Mouse (Mus musculus): Measurements from ENCODE around the gene Prss29. TPM values are rescaled to one million over a fixed set of nuclear protein-coding genes. Genes with fewer than 3 reads are reported as not detected.

Gene Prss29
- not detected for total RNA-seq (2022)

DNA sequence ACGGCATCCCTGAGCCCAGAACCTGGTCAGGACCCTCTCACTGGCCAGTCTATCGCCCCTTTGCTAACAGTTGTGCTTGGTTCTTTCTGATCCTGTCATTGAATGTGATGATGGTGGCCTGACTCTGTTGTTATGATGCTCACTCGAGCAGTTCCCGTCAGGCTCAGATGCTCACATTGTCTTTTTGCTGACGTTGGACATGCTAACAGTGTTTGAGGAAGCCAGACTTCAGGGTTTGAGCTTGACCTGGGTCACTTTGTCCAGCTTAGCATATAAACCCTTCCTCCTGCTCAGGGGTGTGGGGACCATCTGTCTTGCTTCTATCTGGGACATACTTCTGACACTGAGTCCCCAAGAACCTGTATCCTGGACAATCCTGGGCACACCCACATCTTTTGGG is at the start of gene Prss29:
Gene Prss29, plus strand, starts transcription at position 301 of the 400 bp plus-strand sequence.
- DNase-seq (ENCODE audit: low spot score in 2 of 2), result no peak

DNA sequence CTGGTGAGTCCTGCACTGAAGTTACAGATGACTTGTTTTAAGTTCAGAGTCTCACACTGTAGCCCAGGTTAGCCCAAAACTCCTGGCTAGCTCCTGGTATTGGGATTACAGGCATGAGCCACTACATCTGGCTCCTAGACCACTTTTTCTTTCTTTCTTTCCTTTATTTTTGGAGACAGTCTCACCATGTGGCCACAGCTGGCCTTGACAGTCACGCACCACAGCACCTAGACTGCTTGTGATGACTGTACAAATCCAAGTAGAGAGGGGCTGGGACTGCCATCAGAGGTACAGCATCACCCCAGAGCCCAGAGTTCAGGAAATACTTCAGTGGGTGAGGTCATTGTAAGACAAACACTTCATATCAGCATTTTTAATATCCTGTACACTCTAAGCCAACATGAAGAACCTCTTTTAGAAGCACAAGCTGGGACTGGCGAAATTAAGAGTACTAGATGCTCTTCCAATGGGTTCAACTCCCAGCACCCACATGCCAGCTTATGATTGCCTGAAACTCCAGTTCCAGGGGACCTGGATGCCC is 47.6 kb upstream of the Prss29 start:
- DNase-seq (ENCODE audit: low spot score in 2 of 2), result no peak

DNA sequence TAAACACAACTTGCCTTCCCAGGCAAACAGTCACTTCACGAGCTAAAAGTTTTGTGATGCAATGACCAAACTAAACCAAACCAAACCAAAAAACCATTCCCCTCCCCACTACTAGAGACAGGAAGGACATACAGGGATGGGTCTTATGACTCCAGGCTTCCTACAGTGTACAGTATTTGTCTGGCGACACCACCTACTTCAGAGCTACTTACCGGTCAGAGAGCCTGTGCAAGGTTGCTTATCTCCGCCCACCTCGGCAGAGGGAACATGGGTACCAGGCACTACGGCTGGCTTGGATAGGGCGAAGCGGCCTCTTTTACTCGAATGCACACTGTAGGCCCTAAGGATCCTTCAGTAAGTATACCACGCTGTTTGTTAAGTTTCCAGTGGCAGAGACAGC is 46.1 kb upstream of the Prss29 start:
- no peak for DNase-seq (ENCODE audit: low spot score in 2 of 2)

DNA sequence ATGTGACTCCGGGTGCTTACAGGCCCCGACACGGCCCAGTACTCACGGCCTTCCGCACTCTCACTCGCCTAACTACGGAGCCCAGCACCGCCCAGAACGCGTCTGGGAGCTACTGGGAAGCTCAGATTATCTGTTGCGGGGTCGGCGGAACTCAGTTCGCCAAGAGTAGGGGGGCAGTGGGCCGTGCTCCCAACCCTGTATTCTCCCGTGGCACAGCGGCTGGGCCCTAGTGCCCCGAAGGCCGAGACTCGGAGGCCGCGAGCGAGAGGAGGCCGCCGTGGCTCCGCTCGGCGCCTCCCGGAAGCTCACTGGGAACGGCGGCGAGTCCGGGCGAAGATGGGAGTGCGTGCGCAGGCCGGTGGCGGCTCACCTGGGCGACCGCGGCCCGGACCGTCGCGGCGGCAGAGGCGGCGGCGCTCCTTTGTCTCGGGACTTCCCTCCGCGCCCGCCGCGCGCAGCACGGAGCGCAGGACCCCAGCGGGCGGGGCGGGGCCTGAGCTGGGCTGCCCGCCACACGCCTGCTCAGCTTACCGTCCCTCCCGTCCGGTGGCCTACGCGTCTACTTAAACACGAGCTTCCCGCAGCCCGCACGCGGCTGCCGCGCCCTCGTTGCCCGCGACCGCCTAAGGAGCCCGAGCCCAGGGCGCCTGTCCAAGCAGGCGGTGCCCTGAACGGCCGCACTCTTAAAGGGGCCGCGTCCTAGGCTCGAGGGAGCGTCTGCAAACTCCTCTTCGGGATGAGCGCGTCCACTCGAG is 45.3 kb upstream of the Prss29 start:
- DNase-seq (ENCODE audit: low spot score in 2 of 2), result peak; percentile 85 to 98

DNA sequence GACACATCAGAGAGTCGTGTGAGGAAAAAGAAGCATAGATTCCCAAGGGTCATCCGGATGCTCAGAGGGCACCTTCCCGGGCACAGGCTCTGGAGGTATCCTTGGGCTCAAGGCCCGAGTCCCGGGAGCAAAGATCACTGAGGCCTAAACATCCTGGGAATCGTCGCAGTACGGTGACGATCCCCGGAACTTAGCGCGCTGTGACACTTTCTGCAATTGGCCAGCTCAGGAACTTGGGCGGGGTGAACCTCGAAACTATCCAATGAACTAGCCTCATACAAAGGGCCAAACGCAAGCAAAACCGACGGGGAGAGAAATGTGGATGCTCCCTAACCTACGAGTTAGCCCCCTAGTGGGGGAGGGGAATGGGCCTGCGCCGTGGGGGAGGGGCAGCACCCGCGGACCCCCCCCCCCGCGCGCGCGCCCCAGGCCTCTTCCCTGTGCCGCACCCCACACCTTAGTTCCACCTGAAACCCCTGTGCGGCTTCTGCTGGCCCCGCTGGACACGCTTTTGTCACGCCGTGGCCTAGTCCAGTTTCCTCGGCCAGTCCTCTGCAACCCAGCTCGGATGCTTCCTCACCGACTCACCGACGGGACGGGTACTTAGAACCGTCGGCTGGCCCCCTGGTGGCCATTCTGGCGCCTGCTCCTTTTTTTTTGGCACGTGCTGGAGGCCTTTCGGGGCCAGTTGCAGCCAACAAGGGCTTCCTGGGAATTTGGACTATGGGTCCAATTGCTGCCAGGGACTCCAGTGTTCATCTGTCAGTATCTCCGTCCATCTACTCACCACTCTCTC is 44.5 kb upstream of the Prss29 start:
- DNase-seq (ENCODE audit: low spot score in 2 of 2), result peak; percentile 68 to 92

DNA sequence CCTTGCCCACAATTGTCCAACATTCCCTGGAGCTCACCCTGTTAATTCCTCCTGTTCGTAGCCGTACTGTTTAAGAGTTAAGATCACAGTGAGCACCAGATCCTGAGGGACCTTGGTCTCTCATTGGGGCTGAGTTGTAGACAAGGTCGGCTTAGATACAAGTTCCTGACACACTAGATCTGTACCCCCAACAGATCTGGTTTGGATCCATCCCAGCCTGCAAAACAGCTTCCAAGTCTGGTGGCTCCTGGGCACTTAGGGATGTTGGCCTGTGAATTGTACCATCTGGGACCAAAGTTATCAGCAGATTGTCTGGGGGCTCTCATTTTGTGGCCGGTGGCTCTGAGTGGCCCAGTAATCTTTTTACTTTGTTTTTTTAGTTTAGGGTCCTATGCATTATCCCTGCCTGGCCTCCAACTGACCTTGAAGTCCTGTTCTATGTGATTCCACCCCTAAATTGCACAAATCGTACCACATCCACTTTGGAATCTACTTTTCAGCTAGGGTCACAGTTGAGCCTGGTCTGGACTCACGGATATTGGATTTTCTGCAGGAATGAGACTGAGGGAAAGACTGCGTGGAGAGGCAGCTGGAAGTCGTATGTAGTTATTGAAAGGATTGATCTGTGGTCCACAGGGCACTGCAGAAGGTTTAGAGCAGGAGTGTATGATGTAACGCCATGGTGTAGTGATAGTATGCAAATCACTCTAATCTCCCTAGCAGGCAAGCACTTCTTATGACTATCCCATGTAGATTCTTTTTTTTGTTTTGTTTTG is 43.7 kb upstream of the Prss29 start, which contains the start of gene Ube2i:
Gene Ube2i, minus strand, starts transcription at position 52 of the 776 bp plus-strand sequence.
- DNase-seq (ENCODE audit: low spot score in 2 of 2), result no peak

DNA sequence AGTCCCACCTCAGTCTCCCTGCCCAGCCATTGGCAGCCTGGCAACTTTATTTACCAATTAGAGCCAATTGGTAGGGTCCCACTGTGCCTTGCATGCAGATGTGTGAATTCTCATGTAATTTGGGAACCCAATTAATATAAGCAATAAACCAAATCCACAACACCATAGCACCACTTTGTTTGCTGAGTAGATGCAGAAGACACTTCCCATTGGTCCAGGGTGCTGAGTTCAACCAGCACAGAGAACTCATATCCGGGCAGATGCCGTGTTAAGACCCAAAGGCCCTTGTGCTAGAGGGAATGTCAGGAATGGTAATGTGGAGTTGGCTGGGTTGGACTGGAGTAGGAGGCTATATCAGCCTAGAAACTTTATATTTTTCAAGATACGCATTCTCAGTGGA is 42.6 kb upstream of the Prss29 start:
- DNase-seq (ENCODE audit: low spot score in 2 of 2), result no peak

DNA sequence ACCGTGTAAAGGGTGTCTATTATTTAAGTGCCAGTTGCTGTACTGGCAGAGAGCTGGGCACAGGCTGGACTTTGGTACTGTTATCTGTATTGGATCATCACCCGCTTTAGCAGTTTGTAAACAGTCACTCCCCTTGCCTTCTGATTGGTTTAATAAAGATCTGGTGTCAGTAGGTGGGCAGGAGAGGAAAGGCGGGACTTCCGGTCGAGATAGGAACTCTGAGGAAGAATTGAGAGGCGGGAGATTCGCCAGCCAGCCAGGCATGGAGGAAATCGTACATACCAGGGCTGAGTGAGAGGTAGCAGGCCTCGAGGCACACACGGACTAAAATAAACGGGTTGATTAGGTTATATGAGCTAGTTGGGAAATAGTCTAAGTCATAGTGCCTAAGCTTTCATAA is 36.3 kb upstream of the Prss29 start:
- DNase-seq (ENCODE audit: low spot score in 2 of 2), result no peak

DNA sequence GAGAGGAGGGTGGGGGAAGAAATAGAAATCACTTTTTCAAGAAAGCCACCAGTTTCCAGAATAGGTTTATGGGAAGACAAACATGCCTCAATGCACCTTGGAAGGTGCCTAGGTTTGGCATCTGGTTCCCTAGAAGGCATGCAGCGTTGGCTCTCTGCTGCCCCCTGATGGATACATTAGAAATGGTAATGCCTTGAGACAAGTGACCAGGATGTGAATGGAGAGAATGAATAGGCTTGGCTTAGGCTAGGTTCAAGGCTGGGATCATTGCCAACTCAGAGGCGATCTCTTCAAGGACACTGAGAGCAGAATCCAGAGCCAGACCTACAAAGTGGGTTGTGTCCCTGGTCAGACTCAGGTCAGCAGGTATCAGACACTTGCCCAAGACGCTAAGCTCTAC is 33.4 kb upstream of the Prss29 start:
- peak in 1 of 2 experiments; percentile 23 for DNase-seq (ENCODE audit: low spot score in 2 of 2)

DNA sequence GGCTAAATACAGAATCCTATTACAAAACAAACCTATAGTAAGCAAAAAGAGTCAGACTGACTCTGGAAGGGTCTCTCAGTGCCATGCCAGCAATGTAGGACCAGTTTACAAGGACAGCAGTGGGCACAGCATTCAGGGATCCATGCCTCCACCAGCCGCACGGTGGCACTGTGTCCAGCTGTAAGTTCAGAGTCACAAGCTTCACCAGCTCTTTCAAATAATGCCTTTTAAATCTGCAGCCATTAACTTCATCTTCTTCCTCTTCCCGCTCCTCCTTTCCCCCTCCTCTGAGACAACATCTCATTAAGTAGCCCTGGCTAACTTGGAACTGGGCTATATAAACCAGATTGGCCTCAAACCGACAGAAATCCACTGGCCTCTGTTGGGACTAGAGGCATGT is 29.6 kb upstream of the Prss29 start:
- DNase-seq (ENCODE audit: low spot score in 2 of 2), result peak in 1 of 2 experiments; percentile 28

DNA sequence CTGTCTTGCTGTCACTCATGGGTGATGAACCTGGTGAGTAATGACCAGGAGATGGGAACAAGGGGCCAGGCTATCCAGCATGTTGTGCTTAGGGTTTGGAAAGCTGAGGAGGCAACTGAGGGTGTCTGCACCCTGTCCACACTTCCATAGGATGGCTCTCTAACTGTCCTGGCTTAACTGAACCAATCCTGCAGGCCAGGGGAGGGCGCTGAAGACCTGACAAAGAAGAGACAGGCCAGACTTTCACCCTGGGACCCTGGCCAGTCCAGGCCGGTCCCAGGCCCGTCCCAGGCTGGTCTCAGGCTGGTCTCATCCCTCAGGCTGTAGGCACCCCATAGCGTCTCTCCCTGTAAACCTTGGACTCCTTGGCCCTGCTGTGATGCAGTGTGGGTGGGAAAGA is 28.0 kb upstream of the Prss29 start:
- DNase-seq (ENCODE audit: low spot score in 2 of 2), result no peak

DNA sequence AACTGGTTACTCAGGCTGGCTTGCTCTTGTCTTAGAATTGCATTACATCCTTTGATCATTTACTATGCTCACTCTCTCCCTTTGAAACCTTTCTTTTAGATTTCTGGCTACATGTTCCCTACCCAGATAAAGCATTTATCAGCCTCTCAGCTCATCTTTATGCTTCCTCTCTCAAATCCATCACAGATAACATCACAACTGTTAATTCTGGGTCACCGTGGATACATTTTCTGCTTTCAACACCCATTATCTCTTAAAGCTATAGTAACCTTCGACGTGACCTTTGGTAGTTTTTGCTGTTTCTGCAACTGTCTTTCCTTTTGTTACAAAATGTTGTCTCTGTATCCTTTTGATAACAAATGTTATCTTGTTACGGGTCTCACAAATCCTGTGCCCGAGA is 25.0 kb upstream of the Prss29 start:
- DNase-seq (ENCODE audit: low spot score in 2 of 2), result no peak

DNA sequence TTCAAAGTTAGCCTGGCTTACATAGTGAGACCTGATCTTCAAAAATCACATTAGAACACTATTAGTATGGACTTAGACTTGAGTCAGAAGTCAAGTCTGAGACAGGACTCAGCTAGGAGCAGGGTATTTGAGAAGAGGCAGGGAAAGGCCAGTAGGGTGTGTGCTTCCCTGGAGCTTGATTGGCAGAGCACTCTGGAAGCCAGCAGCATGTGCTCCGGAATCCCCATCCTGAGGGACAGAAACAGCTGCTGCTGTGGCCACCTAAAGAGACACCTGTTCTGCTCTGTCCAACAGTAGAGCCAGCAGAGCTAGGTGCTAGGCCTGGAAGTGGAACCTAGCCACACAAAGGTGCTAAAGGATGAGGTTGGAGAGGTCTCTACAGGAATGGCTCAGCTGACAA is 24.3 kb upstream of the Prss29 start:
- DNase-seq (ENCODE audit: low spot score in 2 of 2), result no peak

DNA sequence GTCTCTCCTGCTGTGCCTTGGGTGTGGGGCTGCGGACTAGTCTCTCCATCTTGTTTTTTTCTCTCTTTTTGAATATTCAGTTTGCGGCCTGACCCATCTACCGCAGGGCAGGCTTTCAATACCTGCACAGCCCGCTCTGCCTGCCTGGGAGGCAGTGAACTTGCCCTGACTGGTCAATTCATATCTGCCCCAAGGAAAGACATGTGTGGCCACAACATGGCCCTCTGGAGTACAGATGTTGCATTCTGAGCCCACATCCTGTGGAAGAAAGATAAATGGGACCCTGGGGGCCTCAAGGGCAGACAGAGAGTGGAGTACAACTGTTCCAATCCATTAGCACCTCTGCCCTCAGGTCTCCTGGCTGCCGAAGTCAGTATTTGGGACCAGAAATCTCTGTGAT is 20.4 kb upstream of the Prss29 start, which contains the start of gene Prss34:
Gene Prss34, plus strand, starts transcription at position 301 of the 400 bp plus-strand sequence.
- no peak for DNase-seq (ENCODE audit: low spot score in 2 of 2)

DNA sequence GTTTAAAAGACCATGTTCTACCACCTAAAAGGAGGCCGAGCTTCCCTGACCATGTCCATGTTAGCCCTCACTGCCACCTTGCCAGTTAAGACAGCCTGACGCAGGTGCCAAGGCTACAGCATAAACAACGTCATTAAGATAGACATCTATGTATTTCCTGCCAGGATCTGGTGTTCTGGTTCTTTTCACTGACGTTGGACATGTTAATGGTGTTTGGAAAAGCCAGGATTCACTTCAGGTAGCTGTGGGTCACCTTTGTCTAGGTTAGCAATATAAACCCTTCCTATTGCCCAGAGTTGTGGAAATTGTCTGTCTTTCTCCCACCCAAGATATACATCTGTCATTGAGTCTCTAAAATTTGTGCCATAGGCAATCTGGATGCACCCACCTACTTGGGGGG is 10.1 kb upstream of the Prss29 start, which contains the start of gene Prss28:
Gene Prss28, plus strand, starts transcription at position 301 of the 400 bp plus-strand sequence.
- no peak for DNase-seq (ENCODE audit: low spot score in 2 of 2)

DNA sequence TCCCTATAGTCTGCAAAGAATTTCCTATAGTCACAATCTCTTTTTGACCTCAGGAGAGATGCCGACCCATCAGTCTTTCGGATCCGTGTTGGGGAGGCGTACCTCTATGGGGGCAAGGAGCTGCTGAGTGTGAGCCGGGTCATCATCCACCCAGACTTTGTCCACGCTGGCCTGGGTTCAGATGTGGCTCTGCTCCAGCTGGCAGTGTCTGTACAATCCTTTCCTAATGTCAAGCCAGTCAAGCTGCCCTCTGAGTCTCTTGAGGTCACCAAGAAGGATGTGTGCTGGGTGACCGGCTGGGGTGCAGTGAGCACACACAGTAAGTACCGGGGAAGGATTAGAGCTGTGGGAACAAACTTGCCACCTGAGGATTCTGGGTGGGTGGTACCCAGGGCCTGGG is 2.4 kb downstream of the Prss29 start:
- no peak for DNase-seq (ENCODE audit: low spot score in 2 of 2)

DNA sequence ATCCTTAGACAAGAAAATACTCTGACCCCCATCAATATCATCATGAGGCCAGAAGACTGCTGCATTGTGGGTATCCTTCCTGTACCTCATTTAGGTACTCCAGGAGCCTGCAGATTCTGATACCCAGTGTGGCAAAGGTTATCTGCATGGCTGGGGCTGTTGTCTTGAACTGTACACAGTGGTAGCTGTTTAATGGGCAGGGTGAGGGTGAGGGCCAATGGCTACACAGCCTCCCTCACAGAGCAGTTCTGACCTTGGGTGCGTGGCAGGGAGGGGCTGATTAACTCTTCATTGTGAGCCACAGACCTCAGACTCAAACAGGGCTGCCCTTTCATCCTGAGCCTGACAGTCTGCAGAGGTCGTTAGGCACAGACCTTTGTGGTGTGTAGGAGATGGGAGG is 4.5 kb downstream of the Prss29 start:
- no peak for DNase-seq (ENCODE audit: low spot score in 2 of 2)

DNA sequence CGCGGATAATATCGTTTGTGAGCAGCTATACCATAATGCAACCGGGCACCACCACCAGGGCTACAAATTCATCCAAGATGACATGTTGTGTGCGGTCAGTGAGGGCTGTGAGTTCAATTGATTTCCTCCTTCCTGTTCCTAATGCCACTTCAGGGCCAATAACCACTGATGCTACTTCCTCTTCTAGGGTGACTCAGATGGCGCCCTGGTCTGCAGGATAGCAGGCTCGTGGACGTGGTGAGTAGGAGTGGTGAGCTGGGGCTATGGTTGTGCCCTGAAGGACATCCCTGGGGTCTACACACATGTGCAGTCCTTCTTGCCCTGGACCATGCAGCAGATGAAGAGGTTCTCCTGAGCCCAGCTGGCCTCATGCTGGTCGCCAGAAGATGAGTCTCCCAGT is 13.9 kb downstream of the Prss29 start:
- no peak for DNase-seq (ENCODE audit: low spot score in 2 of 2)

DNA sequence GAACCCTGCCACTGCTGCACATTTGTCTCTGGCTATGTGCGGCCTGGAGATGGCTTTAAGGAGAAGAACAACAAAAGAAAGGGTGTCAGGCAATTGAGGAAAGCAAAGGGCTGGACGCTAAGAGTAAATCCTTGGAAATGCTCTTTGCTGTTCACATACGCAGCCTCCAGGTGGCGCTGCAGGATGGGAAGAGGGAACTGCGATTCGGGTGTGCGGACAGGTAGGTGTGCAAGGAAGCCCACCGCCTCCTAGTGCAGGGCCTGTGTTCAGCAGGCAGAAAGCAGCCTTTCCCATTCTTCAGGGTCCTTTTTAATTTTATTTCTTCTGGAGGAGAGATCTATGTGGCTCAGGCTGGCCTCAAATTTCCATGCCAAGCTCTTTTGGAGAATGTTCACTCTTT is 15.5 kb downstream of the Prss29 start:
- DNase-seq (ENCODE audit: low spot score in 2 of 2), result peak in 1 of 2 experiments; percentile 64

DNA sequence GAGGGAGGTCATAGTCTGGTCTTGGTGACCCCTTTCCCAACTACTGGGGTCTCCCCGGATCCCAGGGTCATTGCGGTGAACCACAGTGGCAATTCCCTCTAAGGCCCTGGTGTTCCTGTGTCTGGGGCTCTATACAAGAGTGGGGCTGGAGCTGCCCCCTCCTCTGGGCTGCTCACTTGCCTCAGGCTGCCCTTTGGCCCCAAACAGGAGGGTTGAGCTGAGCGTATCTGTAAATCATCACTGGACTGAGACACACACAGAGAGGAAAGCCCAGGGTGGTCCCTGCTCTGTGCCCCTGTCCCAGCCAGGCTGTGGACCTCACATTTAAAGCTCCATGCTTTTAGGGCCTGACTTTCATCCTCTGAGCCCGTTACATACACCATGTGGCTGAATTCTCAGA is 19.8 kb downstream of the Prss29 start:
- no peak for DNase-seq (ENCODE audit: low spot score in 2 of 2)

DNA sequence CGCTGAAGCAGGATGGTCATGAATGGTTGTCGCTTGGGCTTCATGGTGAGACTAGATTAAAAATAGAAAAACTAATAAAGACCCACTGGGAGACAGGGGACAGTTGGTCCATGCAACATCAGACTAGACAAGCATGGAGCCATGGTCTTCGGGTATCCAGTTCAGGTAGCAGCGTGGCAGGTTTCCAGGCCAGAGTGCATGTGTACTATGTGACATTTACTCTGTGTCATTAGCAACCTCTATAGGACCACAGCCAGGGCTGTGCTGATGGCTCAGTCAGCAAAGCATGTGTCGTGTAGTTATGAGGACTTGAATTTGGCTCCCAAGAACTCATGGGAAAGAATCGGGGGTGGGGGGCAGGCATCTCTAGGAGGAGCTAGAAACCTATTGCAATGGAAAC is 21.5 kb downstream of the Prss29 start:
- no peak for DNase-seq (ENCODE audit: low spot score in 2 of 2)

DNA sequence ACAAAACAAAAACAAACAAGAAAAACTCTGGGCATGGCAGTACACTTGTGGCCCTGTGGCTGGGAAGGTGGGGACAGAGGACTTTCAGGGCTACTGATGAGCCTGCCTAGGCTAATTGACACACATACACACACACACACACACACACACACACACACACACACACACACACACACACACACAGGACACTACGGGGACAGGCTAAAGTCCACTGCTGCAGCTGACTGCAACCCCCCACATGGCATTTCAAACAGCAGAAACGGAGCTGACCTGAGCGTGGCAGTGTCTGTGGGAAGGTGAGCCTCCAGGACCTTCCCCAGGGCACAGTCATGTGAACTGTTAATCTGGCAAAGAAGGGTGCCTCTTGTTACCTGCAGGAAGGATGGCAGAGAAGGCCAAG is 23.0 kb downstream of the Prss29 start:
- DNase-seq (ENCODE audit: low spot score in 2 of 2), result no peak

Measured in left cerebral cortex, adult 8-10 months (tissue).